Mouse (Mus musculus) hindbrain, embryonic 11.5 days (tissue): ENCODE measurements around the gene Rmdn2. TPM values are rescaled to one million over a fixed set of nuclear protein-coding genes. Genes with fewer than 3 reads are reported as not detected.

Experiments
- ATAC-seq: fragments of 200-750 bp; cut with Nextera tagmentation; 2 replicates; pipeline ENCODE4 v1.8.0; 2017; ENCODE audit warnings: mild to moderate bottlenecking, moderate TSS enrichment, moderate library complexity; ENCODE audit not compliant: low FRiP score
- DNase-seq: peaks from one replicate; pipeline ENCODE4 v3.0.0-alpha.2; 2015; ENCODE audit warnings: low spot score
- H3K27ac ChIP-seq: fragments of 300-500 bp; sonication (generic); 2 replicates; pipeline ENCODE4 v1.5.1; 2014; ENCODE audit warnings: mild to moderate bottlenecking, low read depth, low read length
- H3K27me3 ChIP-seq: fragments of 300-500 bp; sonication (generic); 2 replicates; pipeline ENCODE4 v1.6.1; 2014; ENCODE audit warnings: mild to moderate bottlenecking, low read length, moderate library complexity, mixed read lengths; ENCODE audit not compliant: control insufficient read depth, insufficient read depth
- H3K36me3 ChIP-seq: fragments of 300-500 bp; sonication (generic); 2 replicates; pipeline ENCODE4 v1.6.1; 2014; ENCODE audit warnings: mild to moderate bottlenecking, low read length, moderate library complexity, mixed read lengths; ENCODE audit not compliant: control insufficient read depth, insufficient read depth
- H3K4me1 ChIP-seq: fragments of 300-500 bp; sonication (generic); replicated peaks from 2 replicates; pipeline ENCODE4 v1.6.1; 2014; ENCODE audit warnings: low read length, mixed read lengths; ENCODE audit not compliant: control insufficient read depth, insufficient read depth
- H3K4me2 ChIP-seq: fragments of 300-500 bp; sonication (generic); replicated peaks from 2 replicates; pipeline ENCODE4 v1.6.1; 2014; ENCODE audit warnings: mild to moderate bottlenecking, low read depth, low read length
- H3K4me3 ChIP-seq: fragments of 300-500 bp; sonication (generic); 2 replicates; pipeline ENCODE4 v1.5.1; 2014; ENCODE audit warnings: low read depth, low read length
- H3K9ac ChIP-seq: fragments of 300-500 bp; sonication (generic); 2 replicates; pipeline ENCODE4 v1.6.1; 2014; ENCODE audit warnings: low read depth, low read length
- H3K9me3 ChIP-seq: fragments of 300-500 bp; sonication (generic); 2 replicates; pipeline ENCODE4 v1.6.1; 2016; ENCODE audit warnings: low read length; ENCODE audit not compliant: control insufficient read depth
- WGBS: fragments of 180-500 bp; shearing (Covaris S2); extraction: QIAGEN DNeasy Blood & Tissue Kit; methylation state at CpG from one replicate; pipeline ENCODE4 v1.1.7; 2014; 5-methylcytosine and 5-hydroxymethylcytosine counted together
- polyA plus RNA-seq: library from polyadenylated mRNA; unstranded; fragments of >200 nt; fragmentation: Nextera tagmentation; extraction: Ambion mirVana; gene quantifications from 2 replicates; pipeline ENCODE4 v1.2.1, GENCODE M21; 2014

Gene Rmdn2
- polyA plus RNA-seq, 1 experiment from 2014 or later: 7.9 TPM

DNA sequence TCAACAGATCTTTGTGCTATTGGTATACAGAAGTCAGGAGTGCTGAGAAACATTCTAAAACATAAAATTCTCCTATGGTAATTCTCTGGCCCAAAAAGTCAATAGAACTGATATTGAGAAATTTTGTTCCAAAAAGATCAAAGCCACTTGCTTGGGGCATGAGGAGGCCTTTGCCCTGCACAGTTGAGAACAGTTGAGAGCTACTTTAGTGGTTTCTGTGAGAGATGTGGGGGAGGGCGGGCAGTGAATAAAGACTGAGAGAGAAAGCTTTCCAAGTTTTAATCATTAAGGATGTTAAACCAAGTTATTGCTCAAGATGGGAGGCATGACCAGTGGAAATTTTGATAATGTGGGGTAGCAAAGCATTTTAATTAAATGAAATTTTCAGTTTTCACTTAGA is 2.0 kb upstream of the Rmdn2 start:
- ATAC-seq (no peak), DNase-seq (no peak)
- Histone ChIP-seq H3K4me3 (no peak overlapping the region), H3K27me3 (no peaks in the 10 kb centered on the region), H3K4me1 (no peaks in the 10 kb centered on the region), H3K36me3 (no peaks in the 10 kb centered on the region), H3K9me3 (no peaks in the 10 kb centered on the region), H3K9ac (no peak overlapping the region), H3K4me2 (no peak overlapping the region), H3K27ac (no peak overlapping the region)
- WGBS: 91% methylated on average over 1 of the region's 1 CpGs

DNA sequence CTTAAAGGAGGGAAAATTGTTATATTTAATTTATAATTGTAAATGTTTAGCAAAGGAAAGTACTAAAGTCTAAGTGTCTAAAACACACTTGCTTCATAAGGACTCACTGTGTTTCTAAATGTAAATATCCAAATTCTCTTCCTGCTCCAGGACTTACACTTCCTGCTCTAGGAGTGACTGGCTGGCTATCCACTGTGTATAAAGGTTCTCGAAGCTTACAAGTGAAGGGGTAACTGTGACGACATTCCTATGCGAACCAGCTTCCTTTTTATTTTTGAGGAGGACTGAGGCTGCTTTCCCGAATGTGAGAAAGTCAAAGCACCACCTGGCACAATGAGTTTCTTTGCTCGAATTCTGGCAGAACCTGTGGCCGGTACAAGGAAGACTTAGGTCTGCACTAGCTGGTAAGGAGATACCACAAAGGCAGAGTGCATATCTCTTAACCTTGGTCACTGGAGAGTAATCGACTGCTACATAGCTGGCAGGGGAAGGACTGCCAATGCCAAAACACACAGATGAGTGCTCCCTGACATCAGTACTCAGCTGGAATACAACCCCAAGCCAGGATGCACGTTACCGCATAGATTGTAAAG is 1.4 kb upstream of the Rmdn2 start:
- Histone ChIP-seq H3K4me1 (no peaks in the 10 kb centered on the region), H3K27me3 (no peaks in the 10 kb centered on the region), H3K27ac (no peak overlapping the region), H3K9me3 (no peaks in the 10 kb centered on the region), H3K4me3 (no peak overlapping the region), H3K4me2 (no peak overlapping the region), H3K9ac (no peak overlapping the region), H3K36me3 (no peaks in the 10 kb centered on the region)
- DNase-seq (no peak), ATAC-seq (no peak)
- 84% methylated on average over 9 of the region's 9 CpGs for WGBS

DNA sequence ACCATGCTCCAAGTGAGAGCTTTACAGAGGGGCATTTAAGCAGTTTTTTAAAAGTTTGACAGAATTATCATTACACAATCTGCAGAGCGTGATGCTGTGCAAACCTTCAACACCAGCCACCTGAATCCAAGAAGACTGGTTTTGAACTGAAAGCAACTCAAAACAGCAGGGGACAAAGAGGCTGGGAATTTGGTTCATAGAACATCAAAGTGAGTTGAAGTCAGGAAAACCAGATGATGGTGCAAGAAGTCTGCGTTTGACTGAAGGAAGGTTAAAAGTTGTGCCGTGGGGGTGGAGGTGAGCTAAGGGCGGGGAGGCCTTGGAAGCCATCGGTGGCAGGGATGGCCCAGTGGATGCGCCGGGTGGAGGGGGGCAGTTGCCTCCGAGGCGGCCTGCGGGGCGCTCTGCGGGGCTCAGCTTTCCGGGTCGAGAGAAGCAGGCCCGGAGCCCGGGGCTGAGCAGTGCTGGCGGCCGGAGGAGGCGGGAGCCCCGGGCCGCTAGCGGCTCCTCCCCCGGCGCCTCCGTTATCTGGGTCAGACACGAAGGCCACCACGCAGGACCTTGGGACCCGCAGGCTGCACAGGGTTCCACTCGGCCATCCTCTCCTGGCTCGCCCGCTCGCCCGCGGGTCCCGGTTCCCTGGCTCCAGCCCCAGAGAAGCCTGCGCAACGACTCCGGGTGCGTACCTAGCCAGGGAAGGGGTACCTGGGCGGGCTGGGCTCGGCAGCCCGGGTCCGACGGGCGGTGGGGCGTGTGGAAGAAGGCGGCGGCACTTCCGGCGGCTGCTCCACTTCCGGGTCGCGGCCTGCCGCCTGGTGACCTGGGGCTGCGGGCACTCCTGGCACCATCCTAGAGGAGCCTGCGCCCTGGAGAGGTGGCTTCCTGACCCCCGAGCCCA is 3.3 kb downstream of the Rmdn2 start:
- 3% methylated on average over 43 of the region's 57 CpGs for WGBS
- Histone ChIP-seq H3K27me3 (no peaks in the 10 kb centered on the region), H3K4me1 (no peaks in the 10 kb centered on the region), H3K9me3 (no peaks in the 10 kb centered on the region), H3K27ac (peak overlapping the region; percentile 70), H3K36me3 (no peaks in the 10 kb centered on the region), H3K4me2 (peak overlapping the region; percentile 69), H3K9ac (peak overlapping the region; percentile 77), H3K4me3 (peak overlapping the region; percentile 58)
- peak; percentile 80 for DNase-seq
- ATAC-seq: peak; percentile 97

DNA sequence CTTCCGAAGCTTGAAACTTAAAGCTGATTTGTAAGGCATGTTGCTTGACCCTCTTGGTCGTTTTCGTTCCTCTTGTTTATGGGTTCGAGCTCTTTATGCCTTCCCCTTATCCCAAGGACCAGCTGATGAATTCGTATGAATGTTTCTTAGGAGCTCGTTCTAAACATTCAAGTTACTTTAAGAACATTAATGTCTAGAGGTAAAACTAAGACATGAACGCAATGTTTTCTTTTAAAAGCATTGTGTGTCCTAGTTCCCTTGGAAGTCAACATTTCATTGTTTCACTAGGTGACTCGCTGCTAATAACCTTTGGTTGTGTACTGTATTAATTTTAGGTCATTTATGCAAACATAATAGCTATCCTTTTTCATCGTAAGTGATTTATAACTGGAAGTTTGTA is 4.2 kb downstream of the Rmdn2 start:
- 88% methylated on average over 9 of the region's 9 CpGs for WGBS
- Histone ChIP-seq H3K27ac (no peak overlapping the region), H3K4me3 (peak overlapping the region; percentile 58; the same call in 1 of the 2 replicates), H3K9me3 (no peaks in the 10 kb centered on the region), H3K9ac (no peak overlapping the region), H3K4me1 (no peaks in the 10 kb centered on the region), H3K27me3 (no peaks in the 10 kb centered on the region), H3K4me2 (peak overlapping the region; percentile 69; the same call in 1 of the 2 replicates), H3K36me3 (no peaks in the 10 kb centered on the region)
- ATAC-seq (no peak), DNase-seq (peak; percentile 28)

DNA sequence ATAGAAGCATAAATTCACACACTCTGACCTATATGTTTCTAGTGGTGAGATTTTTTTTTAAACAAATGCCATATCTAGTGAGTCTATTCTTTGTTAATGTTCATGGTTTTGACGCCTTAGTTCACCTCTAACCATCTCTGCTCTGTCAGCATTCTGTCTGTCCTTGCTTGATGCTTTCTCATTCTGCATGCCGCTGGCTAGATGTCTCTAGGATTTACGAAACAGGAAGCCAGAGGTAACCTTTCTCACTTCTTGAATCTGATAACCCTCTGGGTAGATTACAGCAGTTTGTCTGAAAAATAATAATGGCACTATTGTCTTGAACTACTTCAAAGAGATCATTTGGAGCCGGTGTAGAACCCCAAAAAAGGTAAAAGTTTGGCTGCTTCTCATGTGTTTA is 5.0 kb downstream of the Rmdn2 start:
- no peak for ATAC-seq
- Histone ChIP-seq H3K36me3 (no peaks in the 10 kb centered on the region), H3K27ac (no peak overlapping the region), H3K4me3 (no peak overlapping the region), H3K4me2 (no peak overlapping the region), H3K9me3 (no peaks in the 10 kb centered on the region), H3K27me3 (no peaks in the 10 kb centered on the region), H3K4me1 (no peaks in the 10 kb centered on the region), H3K9ac (no peak overlapping the region)
- 93% methylated on average over 4 of the region's 4 CpGs for WGBS
- DNase-seq: no peak

DNA sequence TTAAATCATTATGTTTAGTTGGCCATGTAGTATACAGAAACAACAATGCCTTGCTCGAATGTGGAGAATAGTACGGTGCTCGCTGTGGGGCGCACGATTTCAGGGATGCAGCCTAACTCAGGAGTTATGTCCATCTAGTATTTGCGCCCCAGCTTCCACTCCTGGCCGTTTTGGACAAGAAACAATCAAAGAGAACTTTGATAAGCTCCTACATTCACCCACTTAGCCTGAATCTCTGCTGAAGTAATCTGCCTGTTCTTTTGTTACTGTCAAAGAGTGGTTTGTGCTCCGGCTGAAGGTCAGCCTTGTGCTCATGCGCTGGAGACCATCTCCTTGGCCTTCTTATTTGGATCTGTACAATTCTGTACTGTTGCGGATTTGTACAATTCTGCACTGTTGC is 6.8 kb downstream of the Rmdn2 start:
- H3K9ac ChIP-seq: no peak overlapping the region
- ATAC-seq (no peak), DNase-seq (no peak)
- H3K4me3 ChIP-seq: no peak overlapping the region
- H3K27ac ChIP-seq: no peak overlapping the region
- no peaks in the 10 kb centered on the region for H3K4me1 ChIP-seq
- H3K36me3 ChIP-seq: no peaks in the 10 kb centered on the region
- no peaks in the 10 kb centered on the region for H3K9me3 ChIP-seq
- WGBS: 91% methylated on average over 10 of the region's 10 CpGs
- H3K27me3 ChIP-seq: no peaks in the 10 kb centered on the region
- no peak overlapping the region for H3K4me2 ChIP-seq

DNA sequence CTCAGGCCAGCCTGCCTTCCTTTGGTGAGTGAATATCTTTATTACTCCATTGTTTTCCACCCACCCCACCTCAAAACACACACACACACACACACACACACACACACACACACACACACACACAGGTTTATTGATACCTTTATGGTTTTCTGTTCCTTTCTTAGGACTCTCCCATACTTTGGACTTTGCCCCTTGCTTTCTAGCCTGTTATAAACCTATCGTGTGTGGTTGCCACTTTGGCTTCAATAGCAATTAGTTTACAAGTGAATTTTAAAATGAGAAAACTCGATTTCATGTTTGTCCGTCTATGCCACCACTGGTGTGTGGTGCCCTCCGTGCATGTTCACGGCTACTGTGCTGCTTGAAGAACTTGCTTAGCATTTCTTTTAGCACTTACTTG is 7.3 kb downstream of the Rmdn2 start:
- Histone ChIP-seq H3K36me3 (no peaks in the 10 kb centered on the region), H3K27me3 (no peaks in the 10 kb centered on the region), H3K4me2 (no peak overlapping the region), H3K4me1 (no peaks in the 10 kb centered on the region), H3K9me3 (no peaks in the 10 kb centered on the region), H3K9ac (no peak overlapping the region), H3K4me3 (no peak overlapping the region), H3K27ac (no peak overlapping the region)
- WGBS: 96% methylated on average over 5 of the region's 5 CpGs
- ATAC-seq (no peak), DNase-seq (no peak)

DNA sequence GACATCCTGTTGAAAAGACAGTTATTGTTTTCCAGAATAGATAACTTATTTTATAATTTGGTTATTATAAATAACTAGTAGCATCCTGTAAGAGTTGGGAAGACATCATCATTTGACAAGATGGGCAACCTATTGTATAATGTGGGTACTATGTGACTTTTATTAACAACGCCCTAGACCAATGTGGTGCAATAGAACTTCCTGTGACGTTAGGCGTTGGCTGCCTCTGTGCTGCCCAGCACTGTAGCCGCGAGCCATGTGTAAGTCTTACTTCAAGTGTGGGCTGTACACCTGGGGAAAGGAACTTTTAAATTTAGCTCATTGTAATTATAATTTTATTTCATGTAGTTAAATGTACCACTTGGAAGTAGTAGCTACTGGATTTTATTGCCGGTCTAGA is 10.4 kb downstream of the Rmdn2 start:
- Histone ChIP-seq H3K9me3 (no peaks in the 10 kb centered on the region), H3K27ac (no peak overlapping the region), H3K27me3 (no peaks in the 10 kb centered on the region), H3K4me1 (no peaks in the 10 kb centered on the region), H3K36me3 (no peaks in the 10 kb centered on the region), H3K4me2 (no peak overlapping the region), H3K4me3 (no peak overlapping the region), H3K9ac (no peak overlapping the region)
- ATAC-seq: no peak
- no peak for DNase-seq
- 94% methylated on average over 6 of the region's 6 CpGs for WGBS

DNA sequence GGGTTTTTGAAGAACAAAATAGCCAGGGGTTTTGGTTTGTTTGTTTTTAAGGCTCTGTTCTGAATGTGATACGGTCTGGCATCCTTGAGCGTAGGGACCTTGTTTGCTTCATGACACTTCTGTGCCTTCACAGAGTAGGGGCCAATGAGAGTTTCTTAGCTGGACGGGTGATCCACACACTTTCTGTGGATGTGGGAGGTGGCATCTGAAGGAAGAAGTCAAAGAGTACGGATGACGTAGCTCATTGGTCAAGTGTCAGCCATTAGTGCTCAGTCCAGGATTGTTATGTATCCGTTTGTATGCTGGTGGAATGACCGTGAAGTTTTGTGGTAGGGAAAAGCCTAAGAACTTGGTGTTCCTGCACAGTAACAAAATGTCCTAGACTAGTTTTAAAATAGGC is 10.9 kb downstream of the Rmdn2 start:
- Histone ChIP-seq H3K27me3 (no peaks in the 10 kb centered on the region), H3K9me3 (no peaks in the 10 kb centered on the region), H3K27ac (no peak overlapping the region), H3K9ac (no peak overlapping the region), H3K36me3 (no peaks in the 10 kb centered on the region), H3K4me3 (no peak overlapping the region), H3K4me2 (no peak overlapping the region), H3K4me1 (no peaks in the 10 kb centered on the region)
- ATAC-seq: no peak
- WGBS: 91% methylated on average over 7 of the region's 7 CpGs
- no peak for DNase-seq
